Mouse (Mus musculus): ENCODE results near the gene Prkar1b. TPM values are rescaled to one million over a fixed set of nuclear protein-coding genes. Genes with fewer than 3 reads are reported as not detected.
A peak's percentile ranks its signal among the peaks of the same experiment; 100 is the strongest.

The Prkar1b gene
- polyA plus RNA-seq, 1 experiment from 2014 or later = 14.4 TPM

DNA sequence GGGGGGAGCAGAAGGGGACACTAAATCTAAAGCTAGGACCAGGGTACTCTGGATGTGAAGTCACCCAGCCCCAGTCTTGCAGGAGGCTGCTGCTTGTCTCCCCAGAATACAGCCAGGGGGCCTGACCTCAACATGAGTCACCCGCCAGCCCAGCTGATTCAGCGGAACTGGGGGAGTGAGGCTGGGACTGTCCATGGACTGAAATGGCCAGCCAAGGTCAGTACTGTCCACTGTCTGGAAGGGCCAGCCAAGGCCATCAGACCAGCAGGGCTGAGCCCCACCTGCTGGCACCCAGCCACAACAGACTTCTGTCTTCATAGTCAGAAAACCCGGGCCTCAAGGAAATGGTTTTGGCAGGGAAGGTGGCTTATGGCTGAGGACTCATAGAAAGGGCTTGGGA lies 134.7 kb downstream of the Prkar1b start:
- Histone ChIP-seq H3K9ac (replicated peaks; ENCODE audit: low read depth) (no peak overlapping the region), H3K27me3 (replicated peaks; ENCODE audit: insufficient read depth, low read length) (no peaks in the 10 kb centered on the region), H3K4me3 (ENCODE audit: low read depth, low read length) (no peak overlapping the region), H3K9me3 (ENCODE audit: low read length) (no peaks in the 10 kb centered on the region), H3K36me3 (ENCODE audit: insufficient read depth, low read length) (no peaks in the 10 kb centered on the region), H3K4me1 (ENCODE audit: insufficient read depth, low read depth, low read length) (peaks cover 4% of the 10 kb centered on the region; the same call in 1 of the 2 replicates), H3K27ac (ENCODE audit: low read length) (no peak overlapping the region), H3K4me2 (replicated peaks; ENCODE audit: low read depth, low read length) (no peak overlapping the region)
- peak; percentile 48 for DNase-seq (ENCODE audit: low spot score)
- no peak for TF ChIP-seq EP300 (IDR thresholded peaks at IDR 0.05)
- peak; percentile 35 for TF ChIP-seq CTCF (IDR thresholded peaks at IDR 0.05)
- WGBS = 35% methylated on average over 3 of the region's 3 CpGs
- ATAC-seq = peak; percentile 73

GRCm38 (mm10) chr5:139010649-139011048 lies 139.2 kb downstream of the Prkar1b start:
- H3K27ac ChIP-seq (ENCODE audit: low read length) = no peak overlapping the region
- ATAC-seq (no peak), DNase-seq (ENCODE audit: low spot score) (no peak)
- H3K4me3 ChIP-seq (ENCODE audit: low read depth, low read length) = no peak overlapping the region
- no peak overlapping the region for H3K9ac ChIP-seq (replicated peaks; ENCODE audit: low read depth)
- 71% methylated on average over 2 of the region's 2 CpGs for WGBS
- H3K9me3 ChIP-seq (ENCODE audit: low read length) = no peaks in the 10 kb centered on the region
- no peak overlapping the region for H3K4me2 ChIP-seq (replicated peaks; ENCODE audit: low read depth, low read length)
- 0 out of 2 replicates have a peak, but pooled peaks cover 4% of the 10 kb centered on the region for H3K4me1 ChIP-seq (ENCODE audit: insufficient read depth, low read depth, low read length)
- no peaks in the 10 kb centered on the region for H3K27me3 ChIP-seq (replicated peaks; ENCODE audit: insufficient read depth, low read length)
- no peaks in the 10 kb centered on the region for H3K36me3 ChIP-seq (ENCODE audit: insufficient read depth, low read length)
- TF ChIP-seq EP300 (IDR thresholded peaks at IDR 0.05) = no peak
- no peak for TF ChIP-seq CTCF (IDR thresholded peaks at IDR 0.05)

GRCm38 (mm10) chr5:139007141-139007775 lies 142.5 kb downstream of the Prkar1b start:
- no peak overlapping the region for H3K9ac ChIP-seq (replicated peaks; ENCODE audit: low read depth)
- H3K4me2 ChIP-seq (replicated peaks; ENCODE audit: low read depth, low read length) = no peak overlapping the region
- no peak overlapping the region for H3K27ac ChIP-seq (ENCODE audit: low read length)
- TF ChIP-seq EP300 (IDR thresholded peaks at IDR 0.05) = no peak
- TF ChIP-seq CTCF (IDR thresholded peaks at IDR 0.05) = peak; percentile 74
- H3K4me3 ChIP-seq (ENCODE audit: low read depth, low read length) = no peak overlapping the region
- H3K27me3 ChIP-seq (replicated peaks; ENCODE audit: insufficient read depth, low read length) = no peaks in the 10 kb centered on the region
- DNase-seq (ENCODE audit: low spot score) = peak; percentile 54
- no peaks in the 10 kb centered on the region for H3K4me1 ChIP-seq (ENCODE audit: insufficient read depth, low read depth, low read length)
- no peaks in the 10 kb centered on the region for H3K36me3 ChIP-seq (ENCODE audit: insufficient read depth, low read length)
- ATAC-seq = peak; percentile 26; the same call in 1 of the 2 replicates
- H3K9me3 ChIP-seq (ENCODE audit: low read length) = no peaks in the 10 kb centered on the region
- WGBS = 48% methylated on average over 4 of the region's 4 CpGs

- no peak for TF ChIP-seq EP300 (IDR thresholded peaks at IDR 0.05)
- TF ChIP-seq CTCF (IDR thresholded peaks at IDR 0.05) = no peak
- Histone ChIP-seq H3K9me3 (ENCODE audit: low read length) (no peaks in the 10 kb centered on the region), H3K9ac (replicated peaks; ENCODE audit: low read depth) (no peak overlapping the region), H3K27ac (ENCODE audit: low read length) (no peak overlapping the region), H3K27me3 (replicated peaks; ENCODE audit: insufficient read depth, low read length) (no peaks in the 10 kb centered on the region), H3K4me2 (replicated peaks; ENCODE audit: low read depth, low read length) (no peak overlapping the region), H3K36me3 (ENCODE audit: insufficient read depth, low read length) (no peaks in the 10 kb centered on the region), H3K4me3 (ENCODE audit: low read depth, low read length) (no peak overlapping the region), H3K4me1 (ENCODE audit: insufficient read depth, low read depth, low read length) (no peaks in the 10 kb centered on the region)
- ATAC-seq (no peak), DNase-seq (ENCODE audit: low spot score) (no peak)
- WGBS = 74% methylated on average over 6 of the region's 6 CpGs
These were observed 145.2 kb downstream of the Prkar1b start for GRCm38 (mm10) chr5:139004588-139004987.

- H3K36me3 ChIP-seq (ENCODE audit: insufficient read depth, low read length) = no peaks in the 10 kb centered on the region
- peaks cover 25% of the 10 kb centered on the region for H3K4me1 ChIP-seq (ENCODE audit: insufficient read depth, low read depth, low read length)
- no peak overlapping the region for H3K4me3 ChIP-seq (ENCODE audit: low read depth, low read length)
- TF ChIP-seq CTCF (IDR thresholded peaks at IDR 0.05) (no peak), EP300 (IDR thresholded peaks at IDR 0.05) (no peak)
- DNase-seq (ENCODE audit: low spot score) (no peak), ATAC-seq (no peak)
- peaks cover 26% of the 10 kb centered on the region; the same call in 1 of the 2 replicates for H3K27me3 ChIP-seq (replicated peaks; ENCODE audit: insufficient read depth, low read length)
- WGBS = 67% methylated on average over 7 of the region's 7 CpGs
- no peak overlapping the region for H3K4me2 ChIP-seq (replicated peaks; ENCODE audit: low read depth, low read length)
- no peaks in the 10 kb centered on the region for H3K9me3 ChIP-seq (ENCODE audit: low read length)
- H3K9ac ChIP-seq (replicated peaks; ENCODE audit: low read depth) = no peak overlapping the region
- no peak overlapping the region for H3K27ac ChIP-seq (ENCODE audit: low read length)
These were observed 150.1 kb downstream of the Prkar1b start for GRCm38 (mm10) chr5:138999716-139000115.

- no peaks in the 10 kb centered on the region for H3K9me3 ChIP-seq (ENCODE audit: low read length)
- H3K27me3 ChIP-seq (replicated peaks; ENCODE audit: insufficient read depth, low read length) = peaks cover 27% of the 10 kb centered on the region; the same call in 1 of the 2 replicates
- DNase-seq (ENCODE audit: low spot score) (peak; percentile 75), ATAC-seq (no peak)
- no peak for TF ChIP-seq CTCF (IDR thresholded peaks at IDR 0.05)
- no peak for TF ChIP-seq EP300 (IDR thresholded peaks at IDR 0.05)
- H3K4me2 ChIP-seq (replicated peaks; ENCODE audit: low read depth, low read length) = peak overlapping the region; percentile 92
- H3K27ac ChIP-seq (ENCODE audit: low read length) = peak overlapping the region; percentile 10; the same call in 1 of the 2 replicates
- no peaks in the 10 kb centered on the region for H3K36me3 ChIP-seq (ENCODE audit: insufficient read depth, low read length)
- 2% methylated on average over 29 of the region's 30 CpGs for WGBS
- H3K4me1 ChIP-seq (ENCODE audit: insufficient read depth, low read depth, low read length) = peaks cover 37% of the 10 kb centered on the region
- no peak overlapping the region for H3K9ac ChIP-seq (replicated peaks; ENCODE audit: low read depth)
- H3K4me3 ChIP-seq (ENCODE audit: low read depth, low read length) = peak overlapping the region; percentile 24
These were observed 151.7 kb downstream of the Prkar1b start for GRCm38 (mm10) chr5:138997936-138998580.

All from lung, postnatal 0 days (tissue).